Mouse (Mus musculus): Measurements from ENCODE around the gene Gm44502.

DNA sequence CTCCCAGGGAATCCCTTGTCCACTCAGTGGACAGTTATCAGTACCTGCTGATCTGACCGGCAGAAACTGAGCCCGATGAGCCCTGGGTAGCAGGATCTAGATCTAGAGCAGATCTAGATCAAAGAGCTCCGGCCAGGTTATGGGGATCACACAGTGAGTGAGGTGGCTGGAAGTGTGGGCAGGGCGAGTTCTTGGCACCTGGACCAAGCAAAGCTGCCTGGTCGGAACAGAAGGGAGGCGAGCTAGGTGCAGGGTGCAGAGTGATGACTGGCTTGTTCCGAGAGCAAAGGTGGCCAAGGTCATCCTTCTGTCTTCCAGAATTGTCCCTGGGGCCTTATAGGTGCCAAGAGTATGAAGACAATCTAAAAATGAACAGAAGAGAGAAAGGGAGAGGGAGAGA, 30.3 kb upstream of the Gm44502 start:
- no peak for TF ChIP-seq CTCF (IDR thresholded peaks at IDR 0.05; ENCODE audit: control insufficient read depth, insufficient read depth, low read length)
- TF ChIP-seq POLR2A (IDR thresholded peaks at IDR 0.05; ENCODE audit: borderline replicate concordance, control insufficient read depth, low read depth, low read length) = no peak
